Mouse (Mus musculus) mesoderm, embryonic 11.5 days (tissue): Measurements from ENCODE around the gene Lcn5.

Experiments used
- DNase-seq: peaks from one replicate; pipeline ENCODE4 v3.0.0-alpha.2; 2012; ENCODE audit warnings: low read depth, low spot score

The Lcn5 gene

DNA sequence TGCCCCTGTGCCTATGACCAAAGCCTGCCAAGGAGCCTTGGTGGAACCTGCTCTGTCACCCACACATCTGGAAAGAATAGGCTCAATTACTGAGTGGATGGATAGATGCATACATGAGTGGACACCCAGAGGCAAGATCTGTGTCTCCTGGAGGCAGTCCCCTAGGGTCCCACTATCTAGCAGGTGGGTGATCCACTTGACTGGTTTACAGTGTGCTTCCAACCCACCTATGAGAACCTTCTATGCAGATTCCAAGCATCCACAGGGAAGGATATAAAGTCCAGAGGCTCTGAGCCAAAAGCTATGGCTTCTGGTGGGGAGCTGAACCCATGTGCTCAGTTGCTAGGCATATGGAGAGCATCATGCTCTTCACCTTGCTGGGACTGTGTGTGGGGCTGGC is at the start of gene Lcn5:
Lcn5 (plus strand) TSS at position 301 of the 400 bp plus-strand sequence.
- no peak for DNase-seq

DNA sequence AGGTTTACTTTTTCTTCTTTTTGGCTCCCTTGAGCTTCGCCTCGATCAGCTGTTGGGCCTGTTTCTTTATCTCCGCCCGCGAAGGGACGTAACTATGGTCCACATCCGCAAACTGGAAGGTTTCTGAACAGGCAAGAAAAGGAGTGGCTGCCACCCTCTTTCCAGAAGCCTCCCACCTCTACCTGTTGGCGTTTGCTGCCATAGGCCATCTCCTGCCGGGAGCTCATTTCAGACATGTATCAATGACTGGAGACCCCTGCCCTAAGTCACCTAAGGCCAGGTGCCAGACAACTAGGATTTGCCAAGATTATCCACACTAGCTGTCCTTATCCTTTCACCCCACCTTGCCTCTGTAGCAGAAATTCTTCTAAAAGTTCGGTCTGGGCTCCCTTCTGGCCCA is 49.1 kb upstream of the Lcn5 start:
- no peak for DNase-seq

DNA sequence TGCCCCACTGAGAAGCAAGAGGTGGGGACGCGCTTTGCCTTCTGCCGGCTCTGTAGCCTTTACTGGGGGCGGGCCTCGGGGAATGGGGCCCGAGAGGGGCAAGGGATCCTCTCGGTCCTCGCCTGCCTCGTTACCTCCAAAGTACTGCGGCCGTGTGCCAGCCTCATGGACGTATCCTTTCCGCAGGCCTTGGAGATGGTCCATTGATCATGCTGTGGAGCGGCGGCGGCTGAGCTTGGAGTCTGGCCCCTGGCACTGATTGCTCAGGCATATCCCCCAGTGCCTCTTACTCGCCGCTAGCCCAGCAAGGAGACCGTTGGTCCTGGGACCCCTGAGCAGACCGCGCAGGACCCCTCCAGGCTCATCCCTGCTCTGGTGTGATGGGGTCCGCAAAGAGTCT is 41.4 kb upstream of the Lcn5 start:
- no peak for DNase-seq

- no peak for DNase-seq
Measured at GRCm38 (mm10) chr2:25617578-25617977, 40.2 kb upstream of the Lcn5 start, which contains the start of gene Ccdc183. TSS of gene Ccdc183 (minus strand) at chr2:25617678.

DNA sequence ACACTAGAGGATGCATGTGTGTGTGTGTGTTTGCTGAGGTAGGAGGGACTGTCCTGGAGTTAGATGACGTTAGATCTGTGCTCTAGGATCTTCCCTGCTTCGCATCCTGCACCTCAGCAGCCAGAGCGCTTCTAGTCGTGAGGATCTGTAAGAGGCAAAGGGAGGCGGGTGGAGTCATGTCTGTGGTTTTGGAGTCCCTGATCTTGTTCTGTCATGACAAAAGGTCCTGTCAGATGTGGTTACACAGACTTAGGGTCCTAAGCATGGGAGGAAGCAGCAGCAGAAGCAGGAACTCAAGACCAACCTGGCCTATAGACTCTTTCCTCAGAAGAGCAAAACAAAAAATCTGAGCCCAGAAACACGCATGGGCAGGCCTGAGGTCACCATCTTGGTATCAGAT is 37.4 kb upstream of the Lcn5 start:
- DNase-seq, result no peak

GRCm38 (mm10) chr2:25620852-25621228 is 36.9 kb upstream of the Lcn5 start:
- DNase-seq, result no peak

DNA sequence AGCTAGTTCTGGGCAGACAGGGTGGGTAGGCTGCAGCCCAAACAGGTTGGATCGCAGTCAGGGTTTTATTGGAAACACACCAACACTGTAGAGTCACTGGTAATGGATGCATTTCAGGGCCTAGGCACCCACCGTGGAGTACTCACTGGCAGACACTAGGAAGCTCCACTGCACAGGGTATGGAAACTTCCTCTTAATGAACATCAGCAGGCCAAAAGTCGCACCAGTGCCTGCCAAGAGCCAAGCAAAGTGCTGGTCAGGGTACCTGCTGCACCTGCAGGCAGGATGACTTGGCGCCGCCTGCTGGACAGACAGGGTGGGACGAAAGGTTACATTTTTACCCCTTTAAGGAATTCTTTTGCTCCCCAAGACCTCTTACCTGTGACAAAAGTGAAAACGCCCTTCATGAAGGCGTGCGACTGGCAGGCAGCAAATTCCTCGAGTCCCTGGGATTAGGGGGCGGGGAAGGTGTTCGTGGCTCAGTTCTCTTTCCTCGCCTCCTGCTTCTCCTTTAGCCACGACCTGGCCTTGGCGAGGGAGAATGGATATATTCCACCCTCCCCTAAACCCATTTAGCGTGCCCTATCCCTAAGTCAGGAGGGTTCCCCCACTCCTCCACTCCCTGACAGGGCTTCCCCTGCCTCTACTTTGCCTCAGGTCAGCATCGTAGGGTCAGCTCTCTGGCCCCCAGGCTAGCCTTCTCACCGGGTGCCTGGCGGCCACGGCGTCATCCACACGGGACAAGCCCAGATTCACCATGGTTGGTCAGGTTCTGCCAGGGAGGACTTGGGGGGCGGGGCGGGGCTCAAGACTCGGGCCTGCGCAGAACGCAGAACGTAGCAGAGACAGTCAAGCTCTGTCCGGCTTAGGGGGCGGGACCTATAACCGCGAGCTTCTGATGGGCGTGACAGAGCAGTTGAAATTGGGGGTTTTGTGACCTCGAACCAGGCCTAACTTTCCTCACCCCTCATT is 36.2 kb upstream of the Lcn5 start, which contains the start of gene Tmem141:
Tmem141 (minus strand) TSS at position 777 of the 972 bp plus-strand sequence.
- peak; percentile 88 for DNase-seq

DNA sequence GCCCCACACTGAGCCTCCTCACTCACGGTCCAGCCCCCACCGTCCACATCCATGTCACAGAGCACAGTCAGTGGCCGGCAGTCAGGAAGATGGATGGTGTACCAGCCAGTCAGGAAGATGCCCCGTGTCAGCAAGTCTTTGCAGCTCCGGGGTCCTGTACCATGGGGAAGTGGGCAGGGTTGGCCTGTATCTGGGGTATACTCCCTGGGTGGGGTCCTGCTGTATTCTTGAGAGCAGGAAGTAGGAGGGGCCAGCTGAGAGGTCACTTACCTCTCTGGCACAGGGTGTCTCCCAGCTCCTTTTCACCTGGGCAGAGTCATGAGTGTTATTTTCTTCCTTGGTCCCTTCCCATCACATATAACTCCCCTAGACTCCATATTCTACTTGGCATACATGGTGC is 31.8 kb upstream of the Lcn5 start:
- DNase-seq, result no peak

DNA sequence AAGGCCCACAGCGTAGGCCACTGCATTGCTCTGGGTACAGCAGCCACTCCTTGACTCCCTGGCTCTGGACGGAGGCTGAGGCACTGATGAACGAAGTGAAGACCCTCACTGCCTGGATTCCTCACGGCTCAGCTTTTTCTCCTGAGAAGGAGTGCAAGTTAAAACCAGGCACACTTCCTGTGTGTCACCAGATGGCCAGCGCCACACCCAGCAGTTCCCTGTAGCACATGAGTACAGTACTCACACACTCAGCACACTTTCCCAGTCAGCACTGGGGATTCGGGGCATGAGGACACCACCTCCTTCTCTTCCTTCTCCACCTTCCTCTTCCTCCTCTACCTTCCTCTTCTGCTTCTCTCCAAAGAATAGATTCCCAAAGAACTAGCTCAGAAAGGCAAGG is 29.9 kb upstream of the Lcn5 start, which contains the start of gene Fcna:
Fcna (minus strand) TSS at position 220 of the 400 bp plus-strand sequence.
- DNase-seq, result no peak

DNA sequence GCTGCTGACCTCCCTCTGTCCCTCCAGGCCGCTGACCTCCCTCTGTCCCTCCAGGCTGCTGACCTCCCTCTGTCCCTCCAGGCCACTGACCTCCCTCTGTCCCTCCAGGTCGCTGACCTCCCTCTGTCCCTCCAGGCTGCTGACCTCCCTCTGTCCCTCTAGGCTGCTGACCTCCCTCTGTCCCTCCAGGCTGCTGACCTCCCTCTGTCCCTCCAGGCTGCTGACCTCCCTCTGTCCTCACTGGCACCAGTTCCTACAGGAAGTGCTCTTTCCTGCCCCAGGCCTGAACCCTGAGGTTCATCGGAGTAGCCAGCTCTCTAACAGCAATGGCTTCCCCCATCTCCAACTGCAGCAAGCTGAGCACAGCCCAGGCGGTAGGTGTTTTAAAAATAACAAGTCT is 29.0 kb upstream of the Lcn5 start:
- DNase-seq, result no peak

DNA sequence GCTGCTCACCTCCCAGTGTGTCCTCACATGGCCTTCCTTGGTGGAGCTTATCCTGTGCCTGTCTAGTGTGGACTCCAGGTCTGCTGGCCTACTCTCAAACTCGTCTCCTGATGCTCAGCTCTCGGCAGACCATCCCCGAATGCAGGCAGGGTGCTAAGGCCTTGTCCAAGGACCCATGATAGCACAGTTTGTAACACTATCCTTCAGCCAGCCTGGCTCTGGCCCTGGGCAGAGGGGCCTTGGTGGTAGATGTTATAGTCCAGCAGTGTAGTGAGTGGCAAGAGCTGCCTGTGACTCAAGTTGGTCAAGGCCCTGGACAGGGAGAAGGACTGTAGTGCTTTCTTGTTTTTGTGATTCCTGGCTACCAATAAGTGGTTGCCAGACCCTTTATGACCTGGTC is 24.1 kb upstream of the Lcn5 start:
- DNase-seq, result no peak

DNA sequence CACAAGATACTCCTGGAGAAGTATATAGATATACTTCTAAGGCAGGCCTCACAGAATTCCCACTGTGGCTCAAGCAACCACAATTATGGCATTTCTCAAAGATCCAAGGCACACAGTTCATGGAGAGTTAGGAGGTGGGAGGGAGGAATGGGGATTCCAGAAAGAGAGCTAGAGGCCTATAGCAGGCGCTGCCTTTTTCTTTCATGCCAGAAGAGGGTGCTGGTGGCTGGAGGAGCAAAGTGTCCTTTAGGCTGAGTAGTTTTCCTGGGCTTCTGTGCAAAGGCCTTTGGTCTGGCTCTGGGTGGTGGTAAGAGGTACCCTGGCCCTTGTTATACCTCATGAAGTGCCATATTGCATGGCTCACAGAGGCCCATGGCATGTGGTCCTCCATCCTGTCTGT is 23.7 kb upstream of the Lcn5 start:
- no peak for DNase-seq

DNA sequence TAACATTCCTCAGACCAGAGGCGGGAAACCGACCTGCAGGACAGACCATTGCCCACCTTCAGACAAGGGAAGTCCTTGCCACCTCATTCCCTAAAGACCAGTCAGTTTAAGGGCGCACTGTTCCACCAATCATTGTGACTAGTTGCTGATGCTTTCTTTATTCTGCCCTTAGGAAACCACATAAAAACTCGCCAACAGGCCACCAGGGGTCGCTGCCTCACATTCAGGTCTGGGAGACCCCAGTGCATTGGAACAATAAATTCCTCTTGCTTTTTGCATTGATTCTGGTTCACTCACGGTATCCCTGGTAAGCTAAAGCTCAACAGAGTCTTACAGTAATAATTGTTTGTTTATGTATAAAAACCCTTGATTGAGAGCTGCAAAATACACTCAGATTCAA is 17.9 kb upstream of the Lcn5 start:
- DNase-seq, result peak; percentile 66

GRCm38 (mm10) chr2:25652902-25653301 is 4.8 kb upstream of the Lcn5 start, which contains the start of gene Lcn8:
TSS of gene Lcn8 (plus strand) at chr2:25653120.
- DNase-seq, result no peak

DNA sequence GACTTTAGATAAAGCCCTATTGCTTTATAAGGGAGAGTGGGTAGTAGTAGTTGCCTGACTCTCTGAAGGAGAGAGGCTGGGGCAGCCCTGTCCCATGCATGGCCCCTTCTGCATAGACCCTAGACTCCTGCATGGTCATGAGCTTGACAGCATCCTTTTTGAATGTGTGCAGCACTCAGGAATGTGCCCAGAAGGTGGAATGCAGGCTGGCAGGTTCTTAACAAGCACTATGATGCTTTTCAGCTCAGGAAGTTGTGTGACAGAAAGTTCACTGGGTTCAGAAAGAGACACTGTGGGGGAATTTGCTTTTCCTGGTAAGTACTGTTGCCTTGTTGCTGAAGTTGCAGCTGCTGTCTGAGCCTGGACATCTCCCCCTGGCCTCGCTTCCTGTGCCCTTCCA is 3.2 kb upstream of the Lcn5 start:
- peak; percentile 22 for DNase-seq

DNA sequence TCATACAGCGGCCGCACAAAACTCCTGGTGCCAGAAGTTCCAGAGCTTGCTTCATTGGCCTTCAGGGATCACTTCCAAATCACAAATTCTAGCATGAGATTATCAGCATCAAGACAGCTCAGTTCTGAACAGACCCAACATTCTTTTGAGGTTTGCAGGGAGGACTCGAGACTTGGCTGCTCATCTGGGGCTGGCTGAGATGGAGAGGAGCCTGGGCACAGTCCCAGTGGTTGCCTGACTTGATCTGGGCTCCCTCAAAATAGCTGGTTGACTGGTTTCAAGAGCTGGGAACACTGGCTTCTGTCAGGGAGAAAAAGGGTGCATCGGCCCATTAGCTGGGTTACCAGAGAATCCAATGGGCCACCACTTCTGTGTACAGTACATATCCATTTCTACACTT is 1.1 kb upstream of the Lcn5 start:
- no peak for DNase-seq

GRCm38 (mm10) chr2:25657246-25657645 is 506 bp upstream of the Lcn5 start:
- DNase-seq, result no peak

DNA sequence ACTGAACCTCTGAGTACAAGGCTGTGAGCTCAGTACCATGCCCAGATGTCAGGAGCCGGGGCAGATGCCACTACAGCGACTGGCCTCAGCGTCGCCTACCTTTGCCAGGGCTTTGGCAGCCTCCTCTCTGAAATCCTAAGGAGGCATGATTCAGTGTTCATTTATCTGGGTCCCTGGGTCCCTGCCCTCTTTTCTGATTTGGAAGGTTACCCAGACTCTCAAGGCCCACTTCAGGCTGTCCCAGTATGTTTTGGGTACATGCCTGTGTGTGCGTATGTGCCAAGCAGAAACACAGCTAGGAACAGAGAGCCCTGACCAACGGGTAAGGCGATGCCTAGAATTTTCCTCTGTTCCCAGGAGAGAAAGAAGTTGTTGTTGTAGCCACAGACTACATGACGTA is 2.5 kb downstream of the Lcn5 start:
- no peak for DNase-seq

DNA sequence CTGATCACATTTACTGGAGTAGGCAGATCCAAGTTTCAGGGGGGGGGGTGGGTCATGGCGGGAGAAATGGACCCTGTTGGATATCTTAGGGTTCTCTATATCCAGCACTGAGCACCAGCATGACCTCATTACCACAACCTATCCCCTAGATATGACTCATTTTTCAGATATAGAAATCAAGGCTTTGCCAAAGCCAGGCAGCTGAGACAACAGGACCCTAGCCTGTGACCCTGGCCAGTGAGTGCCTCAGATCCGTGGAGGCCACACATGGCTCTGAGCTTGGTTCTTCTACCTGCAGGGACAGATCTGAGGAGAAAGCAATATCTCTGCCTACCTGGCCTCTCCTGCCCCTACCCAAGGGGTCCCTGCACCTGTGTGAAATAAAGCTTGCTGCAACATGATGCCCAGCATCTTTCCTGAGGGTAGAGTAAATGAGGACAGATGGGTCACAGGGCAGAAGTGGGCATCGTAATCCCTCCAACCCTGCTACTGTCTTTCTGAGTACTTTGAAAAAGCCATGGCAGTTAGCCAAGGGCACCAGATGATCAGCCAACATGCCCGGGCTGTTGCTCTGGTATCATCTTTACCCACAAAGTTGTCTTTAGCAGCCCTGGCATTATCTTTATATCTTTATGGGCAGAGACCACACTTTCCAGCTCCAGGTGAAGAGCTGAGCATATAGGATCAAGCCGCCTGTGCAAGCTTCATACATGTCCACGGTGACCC is 3.7 kb downstream of the Lcn5 start:
- DNase-seq, result no peak

DNA sequence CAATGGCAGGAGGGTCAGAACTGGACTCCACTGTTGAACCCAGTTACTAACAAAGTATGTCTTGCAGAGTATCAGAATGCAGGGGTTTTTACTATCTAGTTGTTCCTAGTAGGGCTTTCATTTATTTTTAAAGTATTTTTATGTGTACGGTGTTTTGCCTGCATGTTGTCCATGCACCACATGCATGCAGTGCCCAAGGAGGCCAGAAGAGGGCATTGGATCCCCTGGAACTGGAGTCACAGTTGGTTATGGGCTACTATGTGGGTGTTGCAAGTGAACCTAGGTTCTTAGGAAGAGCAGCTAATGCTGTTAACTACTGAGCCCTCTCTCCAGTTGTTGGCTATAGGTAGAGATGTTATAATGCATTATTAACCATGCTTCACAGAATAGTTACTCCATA is 5.8 kb downstream of the Lcn5 start:
- peak; percentile 35 for DNase-seq

DNA sequence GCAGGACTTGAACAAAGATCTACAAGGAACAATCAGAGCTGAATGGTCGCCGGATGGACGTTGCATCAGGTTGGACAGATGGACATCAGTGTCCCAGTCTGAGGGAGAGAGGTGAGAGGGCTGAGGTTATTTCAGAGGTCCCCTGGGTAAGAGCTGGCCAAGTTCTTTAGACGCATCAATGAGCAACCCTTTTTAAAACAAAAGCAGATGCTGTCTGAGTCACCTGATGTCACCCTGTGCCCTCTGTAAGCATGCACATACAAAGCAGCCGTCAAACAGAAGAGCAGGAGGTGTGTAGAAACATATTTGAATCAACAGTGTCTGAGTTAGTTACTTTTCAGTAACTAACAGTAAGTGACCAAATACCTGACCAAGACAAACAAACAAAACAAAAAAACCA is 6.4 kb downstream of the Lcn5 start:
- DNase-seq, result no peak

DNA sequence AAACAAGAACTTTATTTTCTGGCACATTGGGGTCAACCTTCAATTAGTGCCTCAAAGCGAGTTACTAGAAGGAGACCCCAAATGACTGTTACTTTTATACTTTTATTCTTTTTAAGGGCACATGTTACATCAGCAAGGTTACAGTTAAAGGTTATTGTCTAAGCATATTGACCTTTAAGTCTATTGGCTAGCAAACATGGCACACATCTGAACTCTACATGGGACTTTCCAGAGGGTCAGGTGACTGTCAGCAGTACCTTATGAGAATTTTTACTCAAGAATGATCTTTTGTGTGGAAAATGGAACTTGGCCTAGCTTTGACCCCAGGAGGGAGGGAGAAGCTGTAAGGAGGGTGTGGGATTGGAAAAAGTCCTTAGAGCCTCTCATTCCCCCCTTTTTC is 8.8 kb downstream of the Lcn5 start:
- no peak for DNase-seq

- no peak for DNase-seq
Measured at GRCm38 (mm10) chr2:25676486-25676885, 18.7 kb downstream of the Lcn5 start, which contains the start of gene Lcn6. TSS of gene Lcn6 (plus strand) at chr2:25676786.
